Mouse (Mus musculus) MEL-GATA-1-ER (cell line): ENCODE data around the gene Kcng1.
A peak's percentile ranks its signal among the peaks of the same experiment; 100 is the strongest.

Source experiments
- DNase-seq: peaks from one replicate; pipeline ENCODE4 v3.0.0-alpha.2; 2012; ENCODE audit warnings: low read depth; ENCODE audit errors: extremely low read depth

Kcng1 gene

GRCm38 (mm10) chr2:168260124-168260523, 21.4 kb downstream of the Kcng1 start:
- no peak for DNase-seq

GRCm38 (mm10) chr2:168259046-168259445, 22.5 kb downstream of the Kcng1 start:
- no peak for DNase-seq

- DNase-seq: no peak
These were observed 24.3 kb downstream of the Kcng1 start for GRCm38 (mm10) chr2:168257188-168257587.

- no peak for DNase-seq
These were observed 25.0 kb downstream of the Kcng1 start for GRCm38 (mm10) chr2:168256506-168256905.

GRCm38 (mm10) chr2:168253822-168254221, 27.7 kb downstream of the Kcng1 start:
- DNase-seq: no peak

GRCm38 (mm10) chr2:168252639-168253292, 28.8 kb downstream of the Kcng1 start:
- DNase-seq: no peak

GRCm38 (mm10) chr2:168250270-168250669, 31.3 kb downstream of the Kcng1 start:
- peak; percentile 46 for DNase-seq

GRCm38 (mm10) chr2:168248856-168249245, 32.7 kb downstream of the Kcng1 start:
- DNase-seq: peak; percentile 33

GRCm38 (mm10) chr2:168248167-168248855, 33.2 kb downstream of the Kcng1 start:
- no peak for DNase-seq

- DNase-seq: no peak
These were observed 36.0 kb downstream of the Kcng1 start for GRCm38 (mm10) chr2:168245571-168245970.

GRCm38 (mm10) chr2:168243278-168243677, 38.3 kb downstream of the Kcng1 start:
- DNase-seq: no peak

- no peak for DNase-seq
These were observed 38.7 kb downstream of the Kcng1 start for GRCm38 (mm10) chr2:168242841-168243240.

- DNase-seq: no peak
These were observed 43.2 kb downstream of the Kcng1 start for GRCm38 (mm10) chr2:168238335-168238734.

GRCm38 (mm10) chr2:168233286-168233685, 48.2 kb downstream of the Kcng1 start:
- no peak for DNase-seq

GRCm38 (mm10) chr2:168231471-168231829, 50.1 kb downstream of the Kcng1 start:
- DNase-seq: no peak

GRCm38 (mm10) chr2:168230773-168231470, 50.6 kb downstream of the Kcng1 start:
- DNase-seq: no peak

- peak; percentile 72 for DNase-seq
These were observed 51.4 kb downstream of the Kcng1 start, which contains the start of the genes Gm20716, Dpm1 and Mocs3 for GRCm38 (mm10) chr2:168230026-168230728. TSS of gene Gm20716 (minus strand) at chr2:168230364. TSS of gene Dpm1 (minus strand) at chr2:168230591. TSS of gene Mocs3 (plus strand) at chr2:168230622.

GRCm38 (mm10) chr2:168229116-168230025, 52.2 kb downstream of the Kcng1 start:
- no peak for DNase-seq

GRCm38 (mm10) chr2:168223326-168223725, 58.2 kb downstream of the Kcng1 start:
- no peak for DNase-seq

GRCm38 (mm10) chr2:168213788-168214397, 67.6 kb downstream of the Kcng1 start:
- no peak for DNase-seq
